Mouse (Mus musculus): ENCODE measurements around the gene Sprr2j-ps. TPM values are rescaled to one million over a fixed set of nuclear protein-coding genes. Genes with fewer than 3 reads are reported as not detected.

Sprr2j-ps gene
- not detected in 2 replicates for polyA plus RNA-seq (2014; fragmentation: Nextera tagmentation; extraction: Ambion mirVana)

GRCm38 (mm10) chr3:92417782-92418181 lies at the start of gene Sprr2j-ps:
Sprr2j-ps (plus strand) TSS chr3:92418082.
- no peaks in the 10 kb centered on the region for H3K27me3 ChIP-seq (ENCODE audit: control insufficient read depth, insufficient read depth, low read length)
- H3K4me1 ChIP-seq (replicated peaks; ENCODE audit: control insufficient read depth, insufficient read depth, low read length): no peaks in the 10 kb centered on the region
- 96% methylated on average over 2 of the region's 2 CpGs for WGBS

GRCm38 (mm10) chr3:92373613-92374012 lies 44.3 kb upstream of the Sprr2j-ps start:
- Histone ChIP-seq H3K36me3 (replicated peaks; ENCODE audit: control insufficient read depth, insufficient read depth) (no peaks in the 10 kb centered on the region), H3K4me2 (replicated peaks) (no peak overlapping the region), H3K9ac (no peak overlapping the region), H3K4me1 (replicated peaks; ENCODE audit: control insufficient read depth, insufficient read depth, low read length) (no peaks in the 10 kb centered on the region), H3K4me3 (replicated peaks; ENCODE audit: low read length) (no peak overlapping the region), H3K9me3 (ENCODE audit: control insufficient read depth, low read length) (no peaks in the 10 kb centered on the region), H3K27me3 (ENCODE audit: control insufficient read depth, insufficient read depth, low read length) (no peaks in the 10 kb centered on the region), H3K27ac (no peak overlapping the region)
- DNase-seq (ENCODE audit: low spot score) (no peak), ATAC-seq (ENCODE audit: low FRiP score) (no peak)
- whole genome bisulfite sequencing: 76% methylated on average over 2 of the region's 2 CpGs

More at GRCm38 (mm10) chr3:92417782-92418181, at the start of gene Sprr2j-ps:
- ATAC-seq (ENCODE audit: low FRiP score) (no peak), DNase-seq (ENCODE audit: low spot score) (no peak)
- no peak within 1 kb of the TSS for H3K27ac ChIP-seq
- H3K36me3 ChIP-seq (replicated peaks; ENCODE audit: control insufficient read depth, insufficient read depth): no peaks in the 10 kb centered on the region
- H3K4me3 ChIP-seq (replicated peaks; ENCODE audit: low read length): no peak within 1 kb of the TSS
- no peak within 1 kb of the TSS for H3K4me2 ChIP-seq (replicated peaks)
- no peak within 1 kb of the TSS for H3K9ac ChIP-seq
- no peaks in the 10 kb centered on the region for H3K9me3 ChIP-seq (ENCODE audit: control insufficient read depth, low read length)

- DNase-seq (ENCODE audit: low spot score): no peak
- 82% methylated on average over 1 of the region's 1 CpGs for WGBS
- H3K4me1 ChIP-seq (replicated peaks; ENCODE audit: control insufficient read depth, insufficient read depth, low read length): no peaks in the 10 kb centered on the region
- H3K4me2 ChIP-seq (replicated peaks): no peak within 1 kb of the TSS
- no peaks in the 10 kb centered on the region for H3K27me3 ChIP-seq (ENCODE audit: control insufficient read depth, insufficient read depth, low read length)
- no peak for ATAC-seq (ENCODE audit: low FRiP score)
- no peak within 1 kb of the TSS for H3K9ac ChIP-seq
- no peak within 1 kb of the TSS for H3K4me3 ChIP-seq (replicated peaks; ENCODE audit: low read length)
- H3K27ac ChIP-seq: no peak within 1 kb of the TSS
- no peaks in the 10 kb centered on the region for H3K9me3 ChIP-seq (ENCODE audit: control insufficient read depth, low read length)
- H3K36me3 ChIP-seq (replicated peaks; ENCODE audit: control insufficient read depth, insufficient read depth): no peaks in the 10 kb centered on the region
Observed at GRCm38 (mm10) chr3:92385385-92385784, 32.5 kb upstream of the Sprr2j-ps start, which contains the start of gene Sprr2h. Sprr2h (plus strand) TSS chr3:92385685.

GRCm38 (mm10) chr3:92394301-92394700 lies 23.6 kb upstream of the Sprr2j-ps start:
- Histone ChIP-seq H3K27ac (no peak overlapping the region), H3K4me1 (replicated peaks; ENCODE audit: control insufficient read depth, insufficient read depth, low read length) (no peaks in the 10 kb centered on the region), H3K9me3 (ENCODE audit: control insufficient read depth, low read length) (no peaks in the 10 kb centered on the region), H3K4me2 (replicated peaks) (no peak overlapping the region), H3K36me3 (replicated peaks; ENCODE audit: control insufficient read depth, insufficient read depth) (no peaks in the 10 kb centered on the region), H3K4me3 (replicated peaks; ENCODE audit: low read length) (no peak overlapping the region), H3K9ac (no peak overlapping the region), H3K27me3 (ENCODE audit: control insufficient read depth, insufficient read depth, low read length) (no peaks in the 10 kb centered on the region)
- no peak for DNase-seq (ENCODE audit: low spot score)
- ATAC-seq (ENCODE audit: low FRiP score): no peak
- WGBS: 73% methylated on average over 1 of the region's 1 CpGs

GRCm38 (mm10) chr3:92407691-92408090 lies 10.2 kb upstream of the Sprr2j-ps start, which contains the start of gene Sprr2i:
Sprr2i (plus strand) TSS chr3:92407991.
- H3K36me3 ChIP-seq (replicated peaks; ENCODE audit: control insufficient read depth, insufficient read depth): no peaks in the 10 kb centered on the region
- H3K9ac ChIP-seq: no peak within 1 kb of the TSS
- DNase-seq (ENCODE audit: low spot score) (no peak), ATAC-seq (ENCODE audit: low FRiP score) (no peak)
- H3K9me3 ChIP-seq (ENCODE audit: control insufficient read depth, low read length): no peaks in the 10 kb centered on the region
- H3K4me1 ChIP-seq (replicated peaks; ENCODE audit: control insufficient read depth, insufficient read depth, low read length): no peaks in the 10 kb centered on the region
- no peak within 1 kb of the TSS for H3K4me3 ChIP-seq (replicated peaks; ENCODE audit: low read length)
- H3K4me2 ChIP-seq (replicated peaks): no peak within 1 kb of the TSS
- H3K27me3 ChIP-seq (ENCODE audit: control insufficient read depth, insufficient read depth, low read length): no peaks in the 10 kb centered on the region
- WGBS: 95% methylated on average over 2 of the region's 2 CpGs
- H3K27ac ChIP-seq: no peak within 1 kb of the TSS

- H3K9me3 ChIP-seq (ENCODE audit: control insufficient read depth, low read length): no peaks in the 10 kb centered on the region
- no peak within 1 kb of the TSS for H3K4me3 ChIP-seq (replicated peaks; ENCODE audit: low read length)
- no peak within 1 kb of the TSS for H3K9ac ChIP-seq
- H3K27me3 ChIP-seq (ENCODE audit: control insufficient read depth, insufficient read depth, low read length): no peaks in the 10 kb centered on the region
- ATAC-seq (ENCODE audit: low FRiP score) (no peak), DNase-seq (ENCODE audit: low spot score) (no peak)
- H3K4me2 ChIP-seq (replicated peaks): no peak within 1 kb of the TSS
- no peaks in the 10 kb centered on the region for H3K36me3 ChIP-seq (replicated peaks; ENCODE audit: control insufficient read depth, insufficient read depth)
- 88% methylated on average over 6 of the region's 6 CpGs for WGBS
- no peaks in the 10 kb centered on the region for H3K4me1 ChIP-seq (replicated peaks; ENCODE audit: control insufficient read depth, insufficient read depth, low read length)
- no peak within 1 kb of the TSS for H3K27ac ChIP-seq
Observed at GRCm38 (mm10) chr3:92429323-92429722, 11.4 kb downstream of the Sprr2j-ps start, which contains the start of gene Gm9774. Gm9774 (minus strand) TSS chr3:92429423.

GRCm38 (mm10) chr3:92432282-92432681 lies 14.4 kb downstream of the Sprr2j-ps start, which contains the start of gene Sprr2k:
Sprr2k (plus strand) TSS chr3:92432582.
- WGBS: 98% methylated on average over 2 of the region's 2 CpGs
- no peak within 1 kb of the TSS for H3K4me3 ChIP-seq (replicated peaks; ENCODE audit: low read length)
- H3K9me3 ChIP-seq (ENCODE audit: control insufficient read depth, low read length): no peaks in the 10 kb centered on the region
- H3K27me3 ChIP-seq (ENCODE audit: control insufficient read depth, insufficient read depth, low read length): no peaks in the 10 kb centered on the region
- H3K4me1 ChIP-seq (replicated peaks; ENCODE audit: control insufficient read depth, insufficient read depth, low read length): no peaks in the 10 kb centered on the region
- no peak within 1 kb of the TSS for H3K27ac ChIP-seq
- DNase-seq (ENCODE audit: low spot score) (no peak), ATAC-seq (ENCODE audit: low FRiP score) (no peak)
- H3K9ac ChIP-seq: no peak within 1 kb of the TSS
- H3K36me3 ChIP-seq (replicated peaks; ENCODE audit: control insufficient read depth, insufficient read depth): no peaks in the 10 kb centered on the region
- H3K4me2 ChIP-seq (replicated peaks): no peak within 1 kb of the TSS

- no peak for ATAC-seq (ENCODE audit: low FRiP score)
- Histone ChIP-seq H3K27me3 (ENCODE audit: control insufficient read depth, insufficient read depth, low read length) (no peaks in the 10 kb centered on the region), H3K4me2 (replicated peaks) (no peak within 1 kb of the TSS), H3K4me3 (replicated peaks; ENCODE audit: low read length) (no peak within 1 kb of the TSS), H3K27ac (no peak within 1 kb of the TSS), H3K36me3 (replicated peaks; ENCODE audit: control insufficient read depth, insufficient read depth) (no peaks in the 10 kb centered on the region), H3K9ac (no peak within 1 kb of the TSS), H3K9me3 (ENCODE audit: control insufficient read depth, low read length) (no peaks in the 10 kb centered on the region), H3K4me1 (replicated peaks; ENCODE audit: control insufficient read depth, insufficient read depth, low read length) (no peaks in the 10 kb centered on the region)
- no peak for DNase-seq (ENCODE audit: low spot score)
- 96% methylated on average over 3 of the region's 3 CpGs for WGBS
Observed at GRCm38 (mm10) chr3:92438689-92439088, 20.8 kb downstream of the Sprr2j-ps start, which contains the start of gene Sprr1b. Sprr1b (minus strand) TSS chr3:92438789.

- no peak overlapping the region for H3K4me2 ChIP-seq (replicated peaks)
- H3K4me3 ChIP-seq (replicated peaks; ENCODE audit: low read length): no peak overlapping the region
- H3K4me1 ChIP-seq (replicated peaks; ENCODE audit: control insufficient read depth, insufficient read depth, low read length): no peaks in the 10 kb centered on the region
- DNase-seq (ENCODE audit: low spot score): no peak
- H3K27me3 ChIP-seq (ENCODE audit: control insufficient read depth, insufficient read depth, low read length): no peaks in the 10 kb centered on the region
- H3K9ac ChIP-seq: no peak overlapping the region
- no peak overlapping the region for H3K27ac ChIP-seq
- H3K9me3 ChIP-seq (ENCODE audit: control insufficient read depth, low read length): no peaks in the 10 kb centered on the region
- no peaks in the 10 kb centered on the region for H3K36me3 ChIP-seq (replicated peaks; ENCODE audit: control insufficient read depth, insufficient read depth)
- ATAC-seq (ENCODE audit: low FRiP score): no peak
- 86% methylated on average over 3 of the region's 3 CpGs for WGBS
Observed at GRCm38 (mm10) chr3:92440177-92440576, 22.3 kb downstream of the Sprr2j-ps start.

- Histone ChIP-seq H3K36me3 (replicated peaks; ENCODE audit: control insufficient read depth, insufficient read depth) (no peaks in the 10 kb centered on the region), H3K4me3 (replicated peaks; ENCODE audit: low read length) (no peak overlapping the region), H3K27me3 (ENCODE audit: control insufficient read depth, insufficient read depth, low read length) (no peaks in the 10 kb centered on the region), H3K4me2 (replicated peaks) (no peak overlapping the region), H3K4me1 (replicated peaks; ENCODE audit: control insufficient read depth, insufficient read depth, low read length) (no peaks in the 10 kb centered on the region), H3K9ac (no peak overlapping the region), H3K9me3 (ENCODE audit: control insufficient read depth, low read length) (no peaks in the 10 kb centered on the region), H3K27ac (no peak overlapping the region)
- WGBS: 91% methylated on average over 5 of the region's 5 CpGs
- DNase-seq (ENCODE audit: low spot score) (no peak), ATAC-seq (ENCODE audit: low FRiP score) (no peak)
Observed at GRCm38 (mm10) chr3:92455151-92455550, 37.3 kb downstream of the Sprr2j-ps start.

Measured in hindbrain, embryonic 14.5 days (tissue).